Mouse (Mus musculus): ENCODE results near the gene Cacna1d.

The Cacna1d gene

GRCm38 (mm10) chr14:30168387-30168786 lies 322.9 kb downstream of the Cacna1d start:
- DNase-seq (ENCODE audit: low spot score in 2 of 2), result no peak

GRCm38 (mm10) chr14:30167606-30168005 lies 323.6 kb downstream of the Cacna1d start:
- DNase-seq (ENCODE audit: low spot score in 2 of 2), result no peak

- DNase-seq (ENCODE audit: low spot score in 2 of 2), result no peak
Observed at GRCm38 (mm10) chr14:30166036-30166435, 325.2 kb downstream of the Cacna1d start.

- no peak for DNase-seq (ENCODE audit: low spot score in 2 of 2)
Observed at GRCm38 (mm10) chr14:30163733-30164708, 327.2 kb downstream of the Cacna1d start.

GRCm38 (mm10) chr14:30147774-30148173 lies 343.5 kb downstream of the Cacna1d start:
- DNase-seq (ENCODE audit: low spot score in 2 of 2), result no peak

GRCm38 (mm10) chr14:30138379-30138964 lies 352.8 kb downstream of the Cacna1d start:
- DNase-seq (ENCODE audit: low spot score in 2 of 2), result no peak

- no peak for DNase-seq (ENCODE audit: low spot score in 2 of 2)
Observed at GRCm38 (mm10) chr14:30137961-30138360, 353.3 kb downstream of the Cacna1d start.

GRCm38 (mm10) chr14:30136965-30137364 lies 354.3 kb downstream of the Cacna1d start:
- peak; percentile 74 to 82 for DNase-seq (ENCODE audit: low spot score in 2 of 2)

- DNase-seq (ENCODE audit: low spot score in 2 of 2), result no peak
Observed at GRCm38 (mm10) chr14:30135351-30135750, 355.9 kb downstream of the Cacna1d start.

- DNase-seq (ENCODE audit: low spot score in 2 of 2), result no peak
Observed at GRCm38 (mm10) chr14:30133684-30134083, 357.6 kb downstream of the Cacna1d start.

GRCm38 (mm10) chr14:30131256-30131655 lies 360.0 kb downstream of the Cacna1d start:
- DNase-seq (ENCODE audit: low spot score in 2 of 2), result no peak

GRCm38 (mm10) chr14:30130092-30130491 lies 361.2 kb downstream of the Cacna1d start:
- DNase-seq (ENCODE audit: low spot score in 2 of 2), result no peak

- peak; percentile 8 to 22 for DNase-seq (ENCODE audit: low spot score in 2 of 2)
Observed at GRCm38 (mm10) chr14:30129378-30129777, 361.9 kb downstream of the Cacna1d start.

- DNase-seq (ENCODE audit: low spot score in 2 of 2), result no peak
Observed at GRCm38 (mm10) chr14:30124951-30125690, 366.1 kb downstream of the Cacna1d start.

- no peak for DNase-seq (ENCODE audit: low spot score in 2 of 2)
Observed at GRCm38 (mm10) chr14:30120023-30120422, 371.2 kb downstream of the Cacna1d start.

GRCm38 (mm10) chr14:30113392-30114108 lies 377.7 kb downstream of the Cacna1d start:
- DNase-seq (ENCODE audit: low spot score in 2 of 2), result no peak

GRCm38 (mm10) chr14:30109079-30109478 lies 382.2 kb downstream of the Cacna1d start:
- no peak for DNase-seq (ENCODE audit: low spot score in 2 of 2)

GRCm38 (mm10) chr14:30106550-30106949 lies 384.7 kb downstream of the Cacna1d start:
- no peak for DNase-seq (ENCODE audit: low spot score in 2 of 2)

- DNase-seq (ENCODE audit: low spot score in 2 of 2), result no peak
Observed at GRCm38 (mm10) chr14:30105551-30105950, 385.7 kb downstream of the Cacna1d start.

- no peak for DNase-seq (ENCODE audit: low spot score in 2 of 2)
Observed at GRCm38 (mm10) chr14:30103946-30104536, 387.2 kb downstream of the Cacna1d start.

GRCm38 (mm10) chr14:30097239-30097638 lies 394.0 kb downstream of the Cacna1d start:
- DNase-seq (ENCODE audit: low spot score in 2 of 2), result no peak
